Mouse (Mus musculus) layer of hippocampus, postnatal 10 days (tissue): Measurements from ENCODE around the gene Ifi203. TPM values are rescaled to one million over a fixed set of nuclear protein-coding genes. Genes with fewer than 3 reads are reported as not detected.
A peak's percentile ranks its signal among the peaks of the same experiment; 100 is the strongest.
"Not testable (repeated sequence)": the region's sequence is repeated elsewhere in the genome, so short reads cannot be mapped to it uniquely, and the experiment has no call there.

Experiments used
- DNase-seq, 2 experiments: peaks; one replicate each; pipeline ENCODE4 v3.0.0; 2021; ENCODE audit warnings: low spot score in 2 of 2
- total RNA-seq, 2 experiments: library from RNA; stranded (reverse); gene quantifications; 2 replicates each; pipeline ENCODE4 v1.2.3; 2021

Ifi203 gene
- total RNA-seq, 2 experiments from 2014 or later, result 7.1 to 9.3 TPM

GRCm38 (mm10) chr1:173905885-173906284 is 36.6 kb downstream of the Ifi203 start:
- not testable (repeated sequence) for DNase-seq

- DNase-seq, result not testable (repeated sequence)
Observed at GRCm38 (mm10) chr1:173889741-173890140, 52.7 kb downstream of the Ifi203 start.

GRCm38 (mm10) chr1:173887026-173887787 is 55.3 kb downstream of the Ifi203 start:
- not testable (repeated sequence) for DNase-seq

GRCm38 (mm10) chr1:173880004-173880666 is 62.3 kb downstream of the Ifi203 start:
- peak; percentile 44 to 57 for DNase-seq

GRCm38 (mm10) chr1:173879225-173879987 is 63.1 kb downstream of the Ifi203 start:
- DNase-seq, result not testable (repeated sequence)

- not testable (repeated sequence) for DNase-seq
Observed at GRCm38 (mm10) chr1:173878264-173878663, 64.2 kb downstream of the Ifi203 start.

GRCm38 (mm10) chr1:173877125-173877524 is 65.3 kb downstream of the Ifi203 start:
- not testable (repeated sequence) for DNase-seq

Other genes with a start within 250 kb of the Ifi203 start
- gene Ifi207, start 200.9 kb downstream of the Ifi203 start, total RNA-seq, result under 1 TPM; 0.23 to 0.42 TPM
- under 1 TPM; 0.54 to 0.59 TPM for gene Ifi204, start 175.7 kb downstream of the Ifi203 start, total RNA-seq
- not detected for gene Ifi211, start 29.6 kb downstream of the Ifi203 start, total RNA-seq
- 10 to 100 TPM; 20.4 to 21.3 TPM for gene Mndal, start 181 bp downstream of the Ifi203 start, total RNA-seq
- gene Ifi202b, start 40.1 kb upstream of the Ifi203 start, total RNA-seq, result not detected
- under 1 TPM in 1 of 2 experiments, not detected in 1; 0.27 TPM for gene Ifi205, start 89.1 kb upstream of the Ifi203 start, total RNA-seq
- not detected for gene Olfr433, start 98.0 kb upstream of the Ifi203 start, total RNA-seq
- gene Olfr432, start 106.5 kb upstream of the Ifi203 start, total RNA-seq, result not detected
- not detected for gene Olfr430, start 123.9 kb upstream of the Ifi203 start, total RNA-seq
- not detected for gene Olfr429, start 141.7 kb upstream of the Ifi203 start, total RNA-seq
- not detected for gene Olfr427, start 154.2 kb upstream of the Ifi203 start, total RNA-seq
- not detected for gene Olfr231, start 178.5 kb upstream of the Ifi203 start, total RNA-seq
- gene Olfr424, start 188.8 kb upstream of the Ifi203 start, total RNA-seq, result not detected
- gene Olfr420, start 213.0 kb upstream of the Ifi203 start, total RNA-seq, result not detected
- under 1 TPM; 0.25 to 0.29 TPM for gene Spta1, start 230.1 kb upstream of the Ifi203 start, total RNA-seq